Comparison of ENCODE assay signal across 8 mouse cellular contexts in genomic region chr4:49844274-49844827, GRCm38 (mm10). TPM values are rescaled to one million over a fixed set of nuclear protein-coding genes. Genes with fewer than 3 reads are reported as not detected.
DNase-seq lines count a peak whose midpoint lies in the region; ATAC-seq lines count a peak whose summit lies in the region.

No protein-coding gene starts in this region.

- no peak overlapping the region for H3K9ac ChIP-seq in lung, embryonic 16.5 days (ENCODE audit: low read length)

- no peaks in the 10 kb centered on the region for H3K36me3 ChIP-seq in lung, embryonic 16.5 days (ENCODE audit: control insufficient read depth, insufficient read depth, low read length)

- intact Hi-C loops in left cerebral cortex, postnatal 25 days (cut with DNase I): no loop called here

- peak overlapping the region; percentile 55 for H3K4me3 ChIP-seq in lung, embryonic 16.5 days (ENCODE audit: low read length)

- H3K27me3 ChIP-seq in lung, embryonic 16.5 days (ENCODE audit: control insufficient read depth, insufficient read depth, low read depth, low read length): peaks cover 43% of the 10 kb centered on the region

- H3K4me2 ChIP-seq in lung, embryonic 16.5 days (ENCODE audit: low read depth, low read length): peak overlapping the region; percentile 90

- H3K9me3 ChIP-seq in lung, embryonic 16.5 days (ENCODE audit: control insufficient read depth, low read length): no peaks in the 10 kb centered on the region

- H3K4me1 ChIP-seq in lung, embryonic 16.5 days (replicated peaks; ENCODE audit: control insufficient read depth, insufficient read depth, low read length): peaks cover 10% of the 10 kb centered on the region

- 3% methylated on average over 33 of the region's 33 CpGs for WGBS in lung, embryonic 16.5 days

- no peak overlapping the region for H3K27ac ChIP-seq in lung, embryonic 16.5 days (ENCODE audit: low read length)

- DNase-seq in cerebellum, postnatal 14 days: peak; percentile 40 to 52
- no peak for DNase-seq in cerebellum, adult 8-10 months
- no peak for DNase-seq in lung, adult 18-20 months
- peak; percentile 36 to 41 for DNase-seq in left cerebral cortex, postnatal 25 days (ENCODE audit: low spot score in 2 of 2)
- DNase-seq in right cerebral cortex, adult 2 months (ENCODE audit: low spot score in 2 of 2): peak; percentile 27 to 46
- no peak for DNase-seq in spleen, postnatal 4 days (ENCODE audit: low spot score in 2 of 2)
- DNase-seq in spleen, adult 18-20 months: no peak

- 0 out of 2 replicates have a peak, but pooled peaks have one; percentile 29 for ATAC-seq in lung, embryonic 16.5 days (ENCODE audit: low read depth)

RNA-seq across cellular contexts. Expression of gene Grin3a, which starts 1.2 kb away (rescaled TPM):
- polyA plus RNA-seq in lung, embryonic 16.5 days (2015; fragmentation: Nextera tagmentation; extraction: Ambion mirVana): 0.30 and 0.39 TPM in 2 replicates
- 10 to 100 TPM; 34.7 to 35.4 TPM for total RNA-seq in left cerebral cortex, postnatal 25 days (2021)

Comparison
In these comparisons a context has a peak if more than half of its experiments do, and no peak if none do; other contexts are left out.
1. DNase-seq: peak in cerebellum, postnatal 14 days (2 of 2), left cerebral cortex, postnatal 25 days (2 of 2) and right cerebral cortex, adult 2 months (2 of 2); none in cerebellum, adult 8-10 months (single experiment), lung, adult 18-20 months (0 of 2), spleen, postnatal 4 days (0 of 2) and spleen, adult 18-20 months (0 of 2).